Mouse (Mus musculus) adipocyte (in vitro differentiated cells): Measurements from ENCODE around the gene Vgll2.

Experiments used
- DNase-seq: peaks from one replicate; pipeline ENCODE4 v3.0.0-alpha.2; 2016; ENCODE audit warnings: low spot score

Vgll2 gene

DNA sequence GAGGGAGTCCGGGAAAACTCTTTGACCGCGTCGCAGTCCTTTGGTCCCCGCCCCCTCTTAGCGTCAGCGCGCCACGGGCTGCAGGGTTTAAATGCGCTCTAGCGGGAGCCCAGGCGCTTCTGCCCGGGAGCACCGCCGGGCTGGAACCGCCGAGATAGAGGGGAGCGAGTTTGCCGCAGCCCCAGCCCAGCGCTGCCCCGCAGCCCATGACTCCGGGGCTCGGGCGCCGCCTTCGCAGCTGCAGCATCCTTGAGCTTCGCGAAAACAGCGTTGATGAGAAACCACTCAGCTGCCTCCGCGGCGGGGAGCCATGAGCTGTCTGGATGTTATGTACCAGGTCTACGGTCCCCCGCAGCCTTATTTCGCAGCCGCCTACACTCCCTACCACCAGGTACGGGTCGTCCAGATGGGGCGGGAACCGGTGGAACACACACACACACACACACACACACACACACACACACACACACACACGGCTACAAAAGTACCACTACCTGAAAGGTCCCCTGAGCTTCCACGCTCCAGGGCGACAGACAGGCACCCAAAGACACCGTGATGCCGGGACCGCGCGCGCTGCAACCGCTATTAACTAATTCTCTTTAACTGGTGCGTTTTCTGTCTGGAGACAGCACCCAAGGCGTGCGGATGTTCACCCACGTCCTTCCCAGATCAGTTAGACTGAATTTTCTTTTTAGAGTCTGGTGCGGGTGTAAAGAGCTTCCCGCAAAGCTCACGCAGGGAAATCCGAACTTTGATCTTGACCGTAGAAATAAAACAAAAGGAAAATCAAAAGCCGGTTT is at the start of gene Vgll2:
Gene Vgll2, plus strand, starts transcription at position 90 of the 800 bp plus-strand sequence.
- no peak for DNase-seq

DNA sequence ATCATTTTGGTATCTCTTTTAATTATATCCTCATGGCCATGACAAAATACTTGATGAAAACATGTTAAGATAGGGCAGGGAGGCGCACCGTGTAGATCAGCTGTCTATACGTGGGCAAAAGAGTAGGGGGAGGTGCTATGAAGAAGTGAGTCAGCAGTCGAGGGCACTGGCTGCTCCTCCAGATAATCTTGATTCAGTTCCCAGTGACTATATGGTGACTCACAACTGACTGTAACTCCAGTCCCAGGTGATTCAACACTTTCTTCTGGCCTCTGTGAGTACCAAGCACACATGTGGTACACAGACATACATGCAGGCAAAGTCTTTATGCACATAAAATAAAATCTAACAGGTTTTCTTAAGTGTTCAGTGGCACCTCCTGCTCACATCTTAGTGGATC is 47.2 kb upstream of the Vgll2 start:
- DNase-seq = no peak

DNA sequence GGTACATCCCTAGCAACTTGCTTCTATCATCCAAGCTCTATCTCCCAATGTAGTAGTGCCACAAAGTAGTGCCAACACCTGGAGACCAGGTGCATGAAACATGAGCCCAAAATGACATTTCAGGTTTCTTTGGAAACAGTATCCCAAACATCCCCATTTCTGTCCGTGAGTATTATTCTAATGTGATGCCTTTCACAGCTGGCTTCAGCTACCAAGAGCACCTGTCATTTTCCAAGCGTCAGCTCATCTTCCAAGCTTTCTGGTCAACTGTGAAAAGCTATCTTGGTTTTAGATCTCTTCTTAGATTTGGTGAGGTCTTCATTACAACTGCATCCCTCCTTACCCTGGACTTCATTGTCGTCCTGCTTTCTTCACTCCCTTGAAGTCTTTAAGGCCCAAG is 46.7 kb upstream of the Vgll2 start:
- DNase-seq = no peak

DNA sequence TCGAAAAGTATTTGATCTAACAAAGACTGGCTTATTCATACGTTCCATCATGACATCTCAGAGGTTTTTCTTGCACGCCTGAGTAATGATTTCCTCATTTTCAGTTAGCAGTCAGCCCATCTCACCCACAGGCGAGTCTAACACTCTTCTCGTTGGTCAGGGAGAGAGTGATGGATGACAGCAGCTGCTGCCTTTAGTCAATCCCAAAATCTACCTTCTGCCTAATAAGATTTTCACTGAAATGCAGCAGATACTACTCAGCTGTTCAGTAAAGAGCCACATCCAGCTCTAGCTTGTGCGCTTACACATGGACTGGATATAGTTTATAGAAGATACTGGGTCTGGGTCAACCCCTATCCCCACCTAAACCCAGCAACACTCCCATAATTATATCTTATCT is 40.7 kb upstream of the Vgll2 start:
- no peak for DNase-seq

DNA sequence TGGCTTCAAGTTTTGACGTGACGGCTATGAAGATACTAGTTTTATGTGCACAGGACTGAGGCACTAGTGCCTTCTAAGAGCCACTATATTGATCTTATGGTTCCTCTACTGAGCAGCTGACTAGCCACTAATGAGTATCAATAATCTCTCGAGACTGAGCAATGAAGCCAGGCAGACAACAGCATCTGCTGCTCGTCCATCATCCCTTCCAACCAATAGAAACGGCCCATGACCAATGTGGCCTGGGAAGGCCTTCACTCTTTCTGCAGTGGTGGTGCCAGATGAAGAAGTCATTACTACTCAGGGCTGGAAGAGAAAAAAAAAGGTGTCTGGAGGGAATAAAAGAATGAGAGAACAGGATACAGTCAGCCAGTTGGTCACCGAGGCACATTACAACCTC is 39.9 kb upstream of the Vgll2 start:
- no peak for DNase-seq

DNA sequence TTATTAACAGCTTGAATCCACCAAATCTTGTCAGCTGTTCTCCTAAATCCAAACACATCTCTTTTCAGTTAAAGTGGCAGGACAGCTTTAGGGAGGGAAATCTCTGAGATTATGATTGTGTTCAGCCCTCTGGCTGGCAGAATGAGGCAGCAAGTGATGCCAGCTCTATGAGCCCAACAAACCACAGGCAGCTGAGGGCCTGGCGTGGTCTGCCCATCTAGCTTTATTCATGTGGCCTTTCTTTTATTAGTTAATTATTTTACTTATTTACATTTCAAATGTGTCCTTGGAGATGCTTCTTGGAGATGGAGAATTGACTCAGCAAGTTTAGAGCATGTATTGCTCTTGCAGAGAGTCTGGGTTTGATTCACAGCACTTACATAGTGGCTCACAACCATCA is 3.8 kb upstream of the Vgll2 start:
- DNase-seq = no peak

DNA sequence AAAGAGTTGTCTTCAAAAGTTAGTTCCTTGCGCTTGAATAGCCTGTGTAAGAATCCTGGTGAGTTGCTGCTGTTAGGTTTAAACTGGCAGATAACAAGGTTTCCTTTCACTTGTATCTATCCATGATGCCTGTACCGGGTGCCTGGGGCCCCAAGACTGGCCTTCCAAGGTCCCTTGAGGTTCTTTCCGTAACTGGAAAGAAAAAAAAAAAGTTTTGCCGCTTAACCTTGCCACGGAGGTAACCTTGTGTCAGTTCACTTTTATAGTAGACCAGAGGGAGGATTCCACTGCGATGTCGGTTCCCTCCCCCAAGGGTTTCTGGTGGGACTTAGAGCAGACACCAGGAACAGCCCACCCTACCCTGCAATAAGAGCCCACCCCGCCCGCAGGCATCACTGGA is 1.1 kb upstream of the Vgll2 start:
- no peak for DNase-seq

DNA sequence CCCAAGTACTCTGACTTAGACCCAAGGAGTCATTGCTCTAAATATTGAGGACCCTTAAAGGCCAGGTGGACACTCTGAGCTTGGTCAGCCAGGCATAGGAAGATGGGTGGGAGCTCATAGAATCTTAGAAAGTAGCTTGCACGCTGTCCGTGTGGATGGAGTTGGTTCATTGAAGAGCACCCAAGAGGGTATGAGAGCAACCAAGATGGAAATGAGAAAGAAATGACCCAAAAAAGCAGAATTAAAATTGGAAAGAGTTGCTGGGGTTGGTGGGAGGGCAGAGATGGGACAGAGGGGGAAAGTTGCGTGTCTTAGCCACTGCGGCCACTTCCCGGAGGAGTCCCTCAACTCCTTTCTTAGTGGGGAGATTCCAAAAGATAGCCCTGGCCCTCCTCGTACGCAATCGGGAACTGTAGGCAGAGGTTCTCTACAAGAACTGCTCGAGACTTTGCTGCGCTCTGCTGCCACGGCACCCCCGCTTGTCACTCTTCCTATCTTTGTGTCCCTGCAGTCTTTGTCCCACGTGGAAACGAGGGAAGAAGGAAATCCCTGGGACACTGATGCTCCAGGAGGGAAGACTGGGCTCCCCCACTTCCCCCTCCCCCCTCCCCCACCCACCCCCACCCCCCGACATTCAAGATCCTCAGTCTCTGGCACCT is 437 bp upstream of the Vgll2 start:
- no peak for DNase-seq

DNA sequence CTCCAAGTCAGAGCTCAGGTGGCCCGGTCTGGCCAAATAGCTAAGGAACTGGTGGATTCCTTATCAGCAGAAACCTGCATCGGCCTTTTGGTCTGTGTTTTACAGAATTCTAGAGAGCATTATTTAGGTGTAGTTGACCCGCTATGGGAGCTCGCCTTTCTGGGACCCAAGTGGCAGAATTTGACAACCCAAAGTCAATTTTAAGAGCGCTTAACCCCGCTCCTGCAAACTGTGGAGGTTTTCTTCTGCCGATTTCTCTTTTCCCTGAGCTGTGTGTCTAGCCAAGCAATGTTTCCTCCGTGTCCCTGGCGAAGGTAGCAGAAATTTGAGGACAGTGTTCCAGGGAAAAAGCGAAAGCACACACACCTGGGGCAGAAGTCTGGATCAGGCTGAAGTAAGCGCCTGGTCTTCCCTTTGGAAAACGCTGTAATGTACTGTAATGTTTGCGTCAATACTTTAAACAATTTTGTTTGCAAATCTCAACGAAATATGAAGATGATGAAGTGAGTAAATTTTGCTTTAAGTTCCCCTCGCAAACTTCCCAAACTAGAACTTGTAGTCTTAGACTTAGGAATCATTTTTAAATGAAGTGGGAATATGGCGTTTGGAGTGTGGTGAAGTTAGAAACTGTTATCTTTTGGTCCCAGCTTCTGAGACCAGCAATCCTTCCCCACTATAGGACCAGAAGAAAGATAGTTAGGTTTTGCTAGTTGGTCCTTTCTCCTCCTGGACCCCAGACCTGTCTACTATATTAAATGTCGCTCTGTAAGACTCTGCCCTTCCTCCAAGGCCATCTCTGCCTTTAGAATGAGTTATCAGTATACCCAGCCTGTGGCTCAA is 1.1 kb downstream of the Vgll2 start:
- no peak for DNase-seq

DNA sequence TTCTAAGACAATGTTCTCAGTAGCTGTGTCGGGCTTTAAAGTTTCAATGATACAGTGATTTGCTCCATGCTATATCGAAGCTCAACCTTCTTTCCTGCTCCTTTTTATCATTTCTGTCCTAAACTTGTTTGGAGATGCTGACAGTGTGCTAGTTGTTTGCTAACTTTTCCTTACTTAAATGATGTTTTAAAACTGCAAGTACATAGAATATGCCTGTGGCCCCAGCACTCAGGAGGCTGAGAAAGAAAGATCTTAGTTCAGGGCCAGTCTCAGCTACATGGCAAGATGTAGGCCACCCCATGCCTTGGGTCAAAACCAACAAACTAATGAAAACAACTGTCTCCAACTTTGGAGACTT is 1.7 kb downstream of the Vgll2 start:
- no peak for DNase-seq

DNA sequence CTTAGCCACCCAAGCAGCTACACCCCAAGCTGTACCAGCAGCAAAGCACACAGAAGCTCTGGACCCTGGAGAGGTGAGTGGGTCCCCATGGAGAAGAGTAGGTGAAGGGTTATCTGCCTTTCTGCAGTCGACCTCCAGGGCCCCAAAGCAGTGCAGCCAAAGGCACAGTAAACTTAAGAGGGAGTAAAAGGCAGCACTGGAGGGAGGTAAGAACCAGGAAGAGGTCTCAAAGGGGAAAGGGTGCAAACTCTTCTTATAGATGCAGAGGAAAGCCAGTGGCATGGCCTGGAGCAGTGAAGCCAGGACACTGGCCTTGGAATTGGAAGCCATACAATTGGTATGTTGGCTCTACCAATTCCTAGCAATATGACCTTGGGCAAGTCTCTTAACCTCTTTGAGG is 3.0 kb downstream of the Vgll2 start:
- no peak for DNase-seq

DNA sequence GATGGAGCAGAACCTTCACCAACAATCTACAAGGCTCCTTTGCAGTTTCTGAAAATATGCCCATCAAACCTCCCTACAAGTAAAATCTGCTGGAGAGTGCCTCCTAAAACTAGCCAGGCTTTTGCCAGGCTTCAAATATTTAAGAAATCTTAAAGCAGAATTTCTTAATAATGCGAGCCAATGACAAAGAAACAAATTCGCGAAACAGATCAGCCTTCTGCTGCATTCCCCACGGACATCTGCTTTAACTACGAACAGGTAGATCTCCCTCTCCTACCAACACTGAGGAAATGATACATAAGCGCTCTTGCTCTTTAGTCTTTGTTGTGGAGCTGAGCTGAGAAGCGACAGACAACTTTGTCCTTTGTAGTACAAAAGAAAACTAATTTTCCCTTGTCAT is 3.5 kb downstream of the Vgll2 start:
- DNase-seq = no peak

DNA sequence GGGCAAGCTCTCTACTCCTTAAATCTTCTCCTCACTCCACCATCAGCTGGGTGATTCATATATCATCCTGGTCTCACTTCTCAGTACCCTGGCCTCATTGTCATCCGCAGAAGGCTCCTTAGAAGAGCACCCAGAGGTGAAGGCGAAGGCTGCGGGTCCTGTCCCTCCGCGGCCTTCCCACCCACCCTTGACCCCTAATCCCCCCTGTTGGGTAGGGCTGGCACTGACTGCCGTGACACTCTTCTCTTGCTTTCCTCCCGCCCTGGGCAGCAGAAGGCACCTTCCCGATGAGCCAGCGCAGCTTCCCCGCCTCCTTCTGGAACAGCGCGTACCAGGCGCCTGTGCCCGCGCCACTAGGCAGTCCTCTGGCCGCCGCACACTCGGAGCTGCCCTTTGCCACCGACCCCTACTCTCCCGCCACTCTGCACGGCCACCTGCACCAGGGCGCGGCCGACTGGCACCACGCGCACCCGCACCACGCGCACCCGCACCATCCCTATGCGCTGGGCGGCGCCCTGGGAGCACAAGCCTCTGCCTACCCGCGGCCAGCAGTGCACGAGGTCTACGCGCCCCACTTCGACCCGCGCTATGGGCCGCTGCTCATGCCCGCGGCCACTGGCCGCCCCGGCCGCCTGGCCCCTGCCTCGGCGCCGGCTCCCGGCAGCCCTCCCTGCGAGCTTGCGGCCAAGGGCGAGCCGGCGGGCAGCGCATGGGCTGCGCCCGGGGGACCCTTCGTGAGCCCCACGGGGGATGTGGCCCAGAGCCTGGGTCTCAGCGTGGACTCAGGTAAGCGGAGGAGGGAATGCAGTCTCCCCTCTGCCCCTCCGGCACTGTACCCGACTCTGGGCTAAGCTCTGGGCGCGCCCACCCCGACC is 5.1 kb downstream of the Vgll2 start:
- no peak for DNase-seq

DNA sequence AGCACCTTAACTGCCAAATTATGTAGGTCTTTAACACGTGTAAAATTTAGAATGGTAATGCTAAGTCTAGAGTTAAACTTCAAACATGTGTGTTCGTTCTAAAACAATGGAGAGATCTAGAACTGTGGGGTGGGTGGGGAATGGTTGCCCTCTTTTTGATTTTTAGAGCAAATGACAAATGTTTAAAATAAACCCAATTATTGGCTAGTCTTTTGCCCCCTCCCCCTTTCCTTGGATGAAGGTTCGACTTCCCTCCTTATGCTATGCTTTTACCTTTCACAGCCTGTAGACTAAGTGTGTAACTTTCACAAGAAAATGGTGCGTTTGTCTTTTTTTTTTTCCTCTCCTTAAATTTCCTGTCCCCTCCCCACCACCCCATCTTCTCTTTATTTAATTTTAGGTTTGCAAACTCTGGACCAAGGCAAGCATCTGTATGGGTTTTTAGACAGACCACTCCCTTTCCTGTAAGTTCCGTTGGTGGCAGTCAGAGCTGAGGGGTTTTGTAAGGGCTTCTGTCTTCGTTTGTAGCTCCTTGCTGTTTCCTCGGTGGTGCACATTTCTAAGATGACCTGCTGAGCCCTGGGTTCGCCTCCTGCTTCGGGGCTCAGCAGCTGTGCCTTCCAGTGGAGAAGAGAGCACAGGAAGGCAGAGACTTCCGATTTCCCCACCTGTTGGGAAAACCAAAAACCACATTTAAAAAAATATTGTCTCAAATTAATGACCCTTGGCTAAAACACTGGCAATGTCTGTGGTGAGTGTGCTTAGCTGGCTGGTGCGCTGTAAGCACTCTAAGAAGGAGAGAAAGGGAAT is 6.5 kb downstream of the Vgll2 start:
- DNase-seq = no peak

DNA sequence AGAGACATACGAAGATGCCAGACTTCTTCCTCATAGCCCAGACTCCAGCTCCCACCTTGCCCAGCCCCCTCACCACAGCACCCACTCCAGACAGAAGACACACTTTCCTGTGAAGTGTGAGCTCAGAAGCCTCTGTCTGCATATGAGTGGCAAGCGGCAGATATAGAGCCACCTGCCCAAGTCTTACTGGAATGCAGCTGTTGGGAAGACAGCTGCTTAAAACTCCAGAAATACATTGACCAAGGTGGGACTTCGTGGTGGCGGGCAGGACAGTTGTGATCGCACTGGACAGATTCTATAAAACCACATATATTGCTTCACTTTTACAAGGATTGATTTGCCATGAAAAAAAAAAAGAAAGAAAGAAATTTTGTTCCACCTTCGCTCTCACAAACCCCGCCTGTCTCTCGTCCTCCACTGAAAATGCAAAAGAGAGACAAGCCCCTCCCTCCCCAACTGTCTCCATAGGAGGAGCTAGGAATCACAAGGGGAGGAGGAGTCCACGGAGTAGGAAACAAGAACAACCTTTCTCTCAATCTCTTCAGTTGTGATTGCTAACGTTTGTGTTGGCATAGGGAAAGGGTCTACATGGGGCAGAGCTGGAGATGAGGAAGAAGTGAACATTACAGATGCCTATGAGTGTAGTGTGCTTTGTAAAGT is 7.2 kb downstream of the Vgll2 start:
- no peak for DNase-seq

DNA sequence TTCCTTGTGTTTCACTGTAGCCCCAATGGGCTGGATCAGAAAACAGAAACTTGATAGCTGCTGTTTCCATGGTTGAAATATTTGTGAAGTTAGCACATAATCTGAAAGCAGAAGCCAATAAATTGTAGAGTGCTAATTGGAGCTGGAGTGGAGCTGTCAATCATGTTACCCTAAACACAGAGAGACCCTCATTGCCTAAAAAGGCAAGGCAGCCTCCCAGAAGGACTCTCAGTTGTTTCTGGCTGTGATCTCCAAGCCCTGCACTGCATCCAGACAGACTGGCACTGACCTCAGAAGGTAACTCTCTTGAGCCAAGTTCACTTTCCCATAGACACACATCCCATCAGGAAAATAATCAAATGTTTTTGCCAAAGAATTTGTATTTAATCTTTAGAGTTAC is 11.4 kb downstream of the Vgll2 start:
- DNase-seq = no peak

DNA sequence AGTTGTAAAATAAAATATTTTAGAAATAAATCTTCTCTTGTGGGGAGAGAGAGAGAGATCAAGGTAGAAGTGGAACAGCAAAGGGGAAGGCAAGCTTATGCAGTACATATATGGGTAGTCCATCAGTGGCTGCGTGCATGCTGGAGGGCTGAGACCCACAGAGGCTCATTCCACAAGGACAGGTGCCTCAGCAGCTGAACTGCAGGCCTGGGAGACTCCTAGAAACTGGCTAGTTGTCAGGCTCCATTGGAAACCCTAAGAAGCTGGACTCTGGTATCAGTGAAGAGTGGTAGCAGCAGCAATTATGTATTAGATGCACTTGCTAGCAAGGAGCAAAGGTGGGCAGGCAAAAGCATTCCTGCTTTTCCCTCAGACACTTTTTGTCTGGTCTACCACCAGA is 17.1 kb downstream of the Vgll2 start:
- DNase-seq = no peak

DNA sequence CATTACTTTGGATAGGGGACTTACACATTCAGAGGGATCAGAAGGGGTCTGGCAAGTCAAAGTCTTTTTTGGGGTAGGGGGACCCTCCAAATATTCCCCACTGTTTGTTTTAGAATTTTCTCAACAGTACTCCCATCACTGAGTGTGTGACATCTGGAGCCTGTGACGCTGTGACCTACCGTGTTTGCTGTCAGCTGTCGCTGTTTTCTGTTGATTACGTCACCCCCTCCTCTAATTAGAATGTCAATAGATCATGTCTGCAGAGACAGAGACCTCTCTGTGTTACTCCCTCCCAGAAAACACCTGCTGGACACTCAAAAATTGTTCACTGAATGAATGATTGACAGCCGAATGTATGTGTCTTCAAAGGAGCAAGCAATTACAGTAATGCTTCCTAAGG is 20.8 kb downstream of the Vgll2 start:
- DNase-seq = no peak

DNA sequence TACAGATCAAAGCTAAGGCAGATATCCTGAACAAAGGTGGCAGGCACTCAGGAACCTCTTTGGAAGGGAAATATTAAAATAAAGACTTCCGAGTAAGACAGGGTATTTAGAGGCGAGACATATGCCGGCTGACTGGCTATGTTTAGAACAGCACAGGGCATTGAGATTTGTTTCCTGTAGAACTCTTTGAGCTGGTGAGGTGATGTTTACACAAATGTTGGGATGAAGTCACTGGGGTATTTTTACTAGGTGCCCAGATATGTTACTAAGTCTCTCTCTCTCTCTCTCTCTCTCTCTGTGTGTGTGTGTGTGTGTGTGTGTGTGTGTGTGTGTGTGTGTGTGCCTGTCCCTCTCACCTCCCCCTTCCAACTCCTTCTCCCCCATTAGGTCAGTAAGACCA is 26.0 kb downstream of the Vgll2 start:
- no peak for DNase-seq

DNA sequence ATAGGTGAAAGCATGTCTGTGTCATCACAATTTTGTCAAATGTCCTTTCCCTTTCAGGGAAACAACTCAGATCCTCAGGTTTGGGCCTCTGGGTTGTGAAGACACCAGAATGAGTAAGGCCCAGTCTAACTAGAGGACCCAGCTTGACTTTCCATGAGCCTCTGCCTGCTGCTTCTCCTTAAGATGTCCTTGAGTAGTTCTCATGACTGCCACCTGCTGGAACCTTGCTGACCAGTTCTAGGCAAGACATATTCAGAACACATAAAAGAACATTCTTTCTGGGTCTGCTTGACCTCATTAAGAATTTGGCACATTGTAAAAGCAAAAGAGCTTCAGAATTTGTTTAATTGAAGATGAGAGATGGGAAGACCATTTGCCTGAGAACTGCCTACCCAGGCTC is 50.2 kb downstream of the Vgll2 start:
- peak; percentile 73 for DNase-seq
